Mouse (Mus musculus): ENCODE data around the gene Golgb1. TPM values are rescaled to one million over a fixed set of nuclear protein-coding genes. Genes with fewer than 3 reads are reported as not detected.

The Golgb1 gene
- polyA plus RNA-seq, 1 experiment from 2014 or later, result 83.7 TPM

DNA sequence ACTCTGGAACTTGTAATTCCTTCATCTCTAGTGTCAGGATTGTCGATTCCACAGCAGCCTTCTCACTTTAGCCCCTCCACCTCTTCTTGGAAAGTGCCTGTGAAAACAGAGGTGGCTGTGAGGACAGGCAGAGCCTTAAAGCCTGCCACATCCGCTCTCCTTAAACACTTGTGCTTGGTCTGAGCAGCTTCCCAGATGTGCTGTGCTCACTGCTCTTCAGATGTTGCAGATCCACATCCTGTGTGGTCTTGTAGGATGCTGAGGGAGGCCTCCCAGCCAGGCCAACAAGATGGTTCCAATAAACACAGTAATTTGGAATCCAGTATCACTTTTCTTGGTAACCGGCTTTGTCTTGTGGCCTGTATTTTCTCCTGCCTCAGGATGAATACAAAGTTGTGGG lies 57.0 kb downstream of the Golgb1 start:
- H3K9me3 ChIP-seq, result no peaks in the 10 kb centered on the region
- ATAC-seq (ENCODE audit: low FRiP score, low read depth), result no peak
- H3K4me2 ChIP-seq, result no peak overlapping the region
- H3K27ac ChIP-seq (replicated peaks), result no peak overlapping the region
- no peak overlapping the region for H3K4me3 ChIP-seq
- H3K36me3 ChIP-seq, result peaks cover 53% of the 10 kb centered on the region
- 95% methylated on average over 3 of the region's 3 CpGs for WGBS
- no peaks in the 10 kb centered on the region for H3K27me3 ChIP-seq
- H3K4me1 ChIP-seq (replicated peaks), result no peaks in the 10 kb centered on the region
- H3K9ac ChIP-seq, result no peak overlapping the region

DNA sequence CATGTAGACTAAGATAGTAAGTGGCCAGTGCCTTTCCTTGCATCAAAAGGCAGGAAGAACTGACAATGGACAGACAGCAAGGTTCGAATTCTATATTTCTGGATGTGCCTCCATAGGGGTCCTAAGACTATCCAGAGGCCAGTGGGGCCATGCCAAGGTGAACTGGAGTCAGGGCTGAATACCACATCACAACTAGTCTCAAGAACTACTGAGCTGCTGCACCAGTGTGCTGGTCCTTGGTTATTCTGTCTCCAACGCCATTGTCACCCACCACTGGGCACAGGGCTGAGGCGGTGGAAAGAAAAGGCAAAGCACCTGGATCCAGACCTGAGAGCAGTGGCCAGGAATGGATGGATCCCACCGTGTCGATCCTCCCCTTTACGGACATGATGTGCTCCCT lies 57.6 kb downstream of the Golgb1 start:
- ATAC-seq (ENCODE audit: low FRiP score, low read depth), result no peak
- 94% methylated on average over 6 of the region's 6 CpGs for WGBS
- H3K36me3 ChIP-seq, result peaks cover 53% of the 10 kb centered on the region

GRCm38 (mm10) chr16:36934131-36934840 lies 59.3 kb downstream of the Golgb1 start:
- H3K9me3 ChIP-seq, result no peaks in the 10 kb centered on the region
- H3K4me3 ChIP-seq, result no peak overlapping the region
- H3K27me3 ChIP-seq, result no peaks in the 10 kb centered on the region
- H3K27ac ChIP-seq (replicated peaks), result no peak overlapping the region
- H3K4me1 ChIP-seq (replicated peaks), result no peaks in the 10 kb centered on the region
- no peak overlapping the region for H3K4me2 ChIP-seq
- no peak for ATAC-seq (ENCODE audit: low FRiP score, low read depth)
- H3K9ac ChIP-seq, result no peak overlapping the region
- 81% methylated on average over 6 of the region's 6 CpGs for WGBS
- H3K36me3 ChIP-seq, result peaks cover 40% of the 10 kb centered on the region

More for the DNA sequence above, 57.6 kb downstream of the Golgb1 start:
- H3K27me3 ChIP-seq, result no peaks in the 10 kb centered on the region
- no peak overlapping the region for H3K9ac ChIP-seq
- no peak overlapping the region for H3K4me2 ChIP-seq
- no peak overlapping the region for H3K4me3 ChIP-seq
- no peak overlapping the region for H3K27ac ChIP-seq (replicated peaks)
- H3K4me1 ChIP-seq (replicated peaks), result no peaks in the 10 kb centered on the region
- H3K9me3 ChIP-seq, result no peaks in the 10 kb centered on the region

GRCm38 (mm10) chr16:36934841-36935620 lies 60.1 kb downstream of the Golgb1 start, which contains the start of gene Hcls1:
Hcls1 (plus strand) TSS chr16:36934983.
- Histone ChIP-seq H3K27me3 (no peaks in the 10 kb centered on the region), H3K36me3 (peaks cover 32% of the 10 kb centered on the region), H3K4me3 (no peak within 1 kb of the TSS), H3K27ac (replicated peaks) (no peak within 1 kb of the TSS), H3K9me3 (no peaks in the 10 kb centered on the region), H3K4me2 (no peak within 1 kb of the TSS), H3K4me1 (replicated peaks) (no peaks in the 10 kb centered on the region), H3K9ac (no peak within 1 kb of the TSS)
- no peak for ATAC-seq (ENCODE audit: low FRiP score, low read depth)
- 73% methylated on average over 7 of the region's 7 CpGs for WGBS

- ATAC-seq (ENCODE audit: low FRiP score, low read depth), result no peak
- Histone ChIP-seq H3K4me3 (no peak overlapping the region), H3K36me3 (peaks cover 24% of the 10 kb centered on the region), H3K9ac (no peak overlapping the region), H3K27me3 (no peaks in the 10 kb centered on the region), H3K9me3 (no peaks in the 10 kb centered on the region), H3K4me1 (replicated peaks) (no peaks in the 10 kb centered on the region), H3K27ac (replicated peaks) (no peak overlapping the region), H3K4me2 (no peak overlapping the region)
- 91% methylated on average over 3 of the region's 3 CpGs for WGBS
These were observed 60.9 kb downstream of the Golgb1 start for GRCm38 (mm10) chr16:36935814-36936213.

DNA sequence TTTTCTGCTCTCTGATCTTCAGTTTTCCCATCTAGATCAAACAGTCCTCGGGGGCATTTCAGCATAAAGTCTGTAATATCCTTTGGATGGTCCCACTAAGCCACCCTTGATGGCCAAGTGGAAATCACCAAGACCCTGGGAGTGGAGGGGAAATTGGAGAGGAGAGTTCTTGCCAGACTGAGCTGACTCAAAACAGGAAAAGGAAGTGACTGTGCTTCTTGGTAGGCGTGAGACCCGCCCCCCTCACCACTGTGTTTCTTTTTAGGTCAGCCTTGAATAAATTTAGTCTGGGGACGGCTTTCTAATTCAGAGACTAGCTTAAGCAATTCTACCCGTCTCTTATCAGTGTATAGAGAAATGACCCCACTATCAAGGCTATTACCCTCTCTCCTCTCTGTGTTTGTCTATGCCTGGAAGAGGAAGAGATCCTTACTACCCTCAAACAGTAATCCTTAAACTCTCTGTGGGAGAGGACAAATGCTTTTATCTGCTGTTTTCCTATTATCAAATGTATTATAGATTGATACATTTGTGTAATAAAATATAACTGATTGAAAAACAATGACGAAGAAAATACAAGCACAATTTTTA lies 66.3 kb downstream of the Golgb1 start:
- ATAC-seq (ENCODE audit: low FRiP score, low read depth), result no peak
- Histone ChIP-seq H3K9me3 (no peaks in the 10 kb centered on the region), H3K4me3 (no peak overlapping the region), H3K27ac (replicated peaks) (no peak overlapping the region), H3K27me3 (no peaks in the 10 kb centered on the region), H3K9ac (no peak overlapping the region), H3K4me2 (no peak overlapping the region), H3K4me1 (replicated peaks) (no peaks in the 10 kb centered on the region), H3K36me3 (no peaks in the 10 kb centered on the region)
- 82% methylated on average over 6 of the region's 6 CpGs for WGBS

DNA sequence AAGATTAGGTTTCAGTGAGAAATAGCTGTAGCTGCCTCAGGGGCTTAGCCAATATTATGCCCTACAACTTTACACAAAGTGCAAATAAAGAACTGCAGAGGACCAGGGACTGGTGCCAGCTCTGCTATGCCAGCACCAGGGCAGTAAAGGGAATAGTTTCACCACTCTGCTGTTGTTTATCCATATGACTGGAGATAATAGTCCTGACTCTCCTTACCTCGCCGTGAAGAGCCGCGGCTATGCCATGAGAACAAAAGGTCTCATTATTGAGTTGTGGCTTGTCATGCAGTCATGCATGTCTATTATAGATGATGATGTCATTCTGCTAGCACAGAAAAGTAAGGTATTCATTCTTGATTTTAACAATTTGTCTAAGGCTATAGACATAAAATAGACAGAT lies 67.0 kb downstream of the Golgb1 start:
- no peak for ATAC-seq (ENCODE audit: low FRiP score, low read depth)
- H3K9ac ChIP-seq, result no peak overlapping the region
- H3K4me2 ChIP-seq, result no peak overlapping the region
- no peak overlapping the region for H3K4me3 ChIP-seq
- no peaks in the 10 kb centered on the region for H3K27me3 ChIP-seq
- WGBS, result 56% methylated on average over 4 of the region's 4 CpGs
- H3K4me1 ChIP-seq (replicated peaks), result no peaks in the 10 kb centered on the region
- H3K27ac ChIP-seq (replicated peaks), result no peak overlapping the region
- H3K9me3 ChIP-seq, result no peaks in the 10 kb centered on the region
- H3K36me3 ChIP-seq, result no peaks in the 10 kb centered on the region

DNA sequence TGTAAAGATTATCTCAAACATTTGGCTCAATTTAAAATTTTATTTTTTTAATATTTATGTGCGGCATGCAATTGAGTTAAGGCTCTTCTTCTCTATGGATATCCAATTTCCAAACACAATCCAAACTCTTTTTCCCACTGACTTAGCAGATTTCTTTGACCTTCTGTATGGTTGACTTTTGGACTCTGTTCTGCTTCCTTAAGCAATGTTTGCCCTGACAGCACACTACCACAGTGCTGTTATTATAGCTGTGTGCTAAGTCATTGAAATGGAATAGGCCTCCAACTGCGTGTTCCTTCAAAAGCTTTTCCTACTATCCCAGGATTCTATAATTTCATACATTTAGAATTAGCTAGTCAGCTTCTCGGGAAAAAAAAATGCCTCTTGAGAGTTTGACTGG lies 68.7 kb downstream of the Golgb1 start:
- H3K9me3 ChIP-seq, result no peaks in the 10 kb centered on the region
- H3K4me1 ChIP-seq (replicated peaks), result no peaks in the 10 kb centered on the region
- no peak overlapping the region for H3K4me3 ChIP-seq
- ATAC-seq (ENCODE audit: low FRiP score, low read depth), result no peak
- H3K27ac ChIP-seq (replicated peaks), result no peak overlapping the region
- 91% methylated on average over 3 of the region's 3 CpGs for WGBS
- H3K4me2 ChIP-seq, result no peak overlapping the region
- no peaks in the 10 kb centered on the region for H3K36me3 ChIP-seq
- H3K9ac ChIP-seq, result no peak overlapping the region
- H3K27me3 ChIP-seq, result no peaks in the 10 kb centered on the region

DNA sequence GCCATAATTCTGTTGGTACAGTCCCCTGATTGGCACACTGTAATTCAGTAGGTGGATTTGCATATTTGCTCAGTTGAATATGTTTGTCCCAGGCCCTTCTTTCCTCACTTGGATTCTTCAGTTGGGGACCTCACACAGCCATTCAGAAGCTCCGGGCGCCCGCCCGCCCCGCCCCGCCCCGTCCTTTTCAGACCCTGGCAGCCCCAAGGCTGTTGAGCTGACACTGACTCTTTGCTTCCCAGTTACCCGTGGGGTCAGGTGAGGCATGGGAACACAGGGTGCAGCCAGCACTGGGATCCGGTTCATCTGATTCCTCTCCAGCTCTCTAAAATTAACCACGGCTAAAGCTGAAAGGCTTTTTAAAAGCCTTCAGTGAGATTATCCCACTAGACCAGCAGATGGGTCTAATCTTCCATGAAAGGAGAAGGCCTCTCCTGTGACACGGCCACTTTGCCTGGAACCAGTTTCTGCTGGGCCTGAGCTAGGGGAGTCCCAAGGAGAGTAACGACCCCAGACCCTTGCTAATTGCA lies 70.0 kb downstream of the Golgb1 start:
- H3K4me1 ChIP-seq (replicated peaks), result no peaks in the 10 kb centered on the region
- H3K9ac ChIP-seq, result no peak overlapping the region
- H3K27ac ChIP-seq (replicated peaks), result no peak overlapping the region
- ATAC-seq (ENCODE audit: low FRiP score, low read depth), result 0 out of 2 replicates have a peak, but pooled peaks have one; percentile 3
- no peaks in the 10 kb centered on the region for H3K9me3 ChIP-seq
- no peak overlapping the region for H3K4me3 ChIP-seq
- H3K4me2 ChIP-seq, result no peak overlapping the region
- WGBS, result 34% methylated on average over 12 of the region's 12 CpGs
- no peaks in the 10 kb centered on the region for H3K36me3 ChIP-seq
- no peaks in the 10 kb centered on the region for H3K27me3 ChIP-seq

- WGBS, result 89% methylated on average over 8 of the region's 8 CpGs
- no peaks in the 10 kb centered on the region for H3K36me3 ChIP-seq
These were observed 71.7 kb downstream of the Golgb1 start for GRCm38 (mm10) chr16:36946459-36947159.

DNA sequence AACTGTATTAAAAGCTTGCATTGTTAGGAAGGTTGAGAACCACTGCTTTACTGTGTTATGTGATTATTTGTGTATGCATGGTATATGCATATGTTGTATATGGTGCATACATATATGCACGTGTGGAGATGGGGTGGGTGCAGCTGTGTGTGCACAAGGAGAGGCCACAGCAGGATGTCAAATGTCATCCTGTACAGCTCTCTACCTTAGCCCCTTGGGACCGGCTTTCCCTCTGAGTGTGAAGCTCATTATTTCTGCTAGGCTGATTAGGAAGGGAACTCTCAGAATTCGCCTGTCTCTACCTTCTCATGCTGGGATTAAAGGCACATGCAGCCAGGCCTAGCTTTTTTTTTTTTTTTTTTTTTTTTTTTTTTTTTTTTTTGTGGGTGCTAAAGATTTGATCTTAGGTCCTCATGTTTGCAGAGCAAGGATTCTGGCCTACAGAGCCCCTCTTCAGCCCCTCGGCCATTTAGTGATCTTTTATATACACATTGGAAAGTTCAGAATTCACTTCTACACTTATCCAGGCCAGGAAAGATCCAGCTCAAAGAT lies 72.8 kb downstream of the Golgb1 start:
- Histone ChIP-seq H3K27me3 (no peaks in the 10 kb centered on the region), H3K4me1 (replicated peaks) (no peaks in the 10 kb centered on the region), H3K9ac (no peak overlapping the region), H3K36me3 (no peaks in the 10 kb centered on the region), H3K9me3 (no peaks in the 10 kb centered on the region), H3K4me2 (no peak overlapping the region), H3K4me3 (no peak overlapping the region), H3K27ac (replicated peaks) (no peak overlapping the region)
- no peak for ATAC-seq (ENCODE audit: low FRiP score, low read depth)
- 72% methylated on average over 4 of the region's 4 CpGs for WGBS

More at GRCm38 (mm10) chr16:36946459-36947159, 71.7 kb downstream of the Golgb1 start:
- Histone ChIP-seq H3K4me2 (no peak overlapping the region), H3K27ac (replicated peaks) (no peak overlapping the region), H3K4me3 (no peak overlapping the region), H3K9ac (no peak overlapping the region), H3K4me1 (replicated peaks) (no peaks in the 10 kb centered on the region), H3K9me3 (no peaks in the 10 kb centered on the region), H3K27me3 (no peaks in the 10 kb centered on the region)
- no peak for ATAC-seq (ENCODE audit: low FRiP score, low read depth)
